Mouse (Mus musculus) frontal cortex, postnatal 14 days (tissue): Measurements from ENCODE around the gene Ccdc57.
"Not testable (repeated sequence)": the region's sequence is repeated elsewhere in the genome, so short reads cannot be mapped to it uniquely, and the experiment has no call there.

Experiments
- DNase-seq, 2 experiments: peaks; one replicate each; pipeline ENCODE4 v3.0.0; 2022; ENCODE audit warnings: low spot score in 2 of 2

The Ccdc57 gene

DNA sequence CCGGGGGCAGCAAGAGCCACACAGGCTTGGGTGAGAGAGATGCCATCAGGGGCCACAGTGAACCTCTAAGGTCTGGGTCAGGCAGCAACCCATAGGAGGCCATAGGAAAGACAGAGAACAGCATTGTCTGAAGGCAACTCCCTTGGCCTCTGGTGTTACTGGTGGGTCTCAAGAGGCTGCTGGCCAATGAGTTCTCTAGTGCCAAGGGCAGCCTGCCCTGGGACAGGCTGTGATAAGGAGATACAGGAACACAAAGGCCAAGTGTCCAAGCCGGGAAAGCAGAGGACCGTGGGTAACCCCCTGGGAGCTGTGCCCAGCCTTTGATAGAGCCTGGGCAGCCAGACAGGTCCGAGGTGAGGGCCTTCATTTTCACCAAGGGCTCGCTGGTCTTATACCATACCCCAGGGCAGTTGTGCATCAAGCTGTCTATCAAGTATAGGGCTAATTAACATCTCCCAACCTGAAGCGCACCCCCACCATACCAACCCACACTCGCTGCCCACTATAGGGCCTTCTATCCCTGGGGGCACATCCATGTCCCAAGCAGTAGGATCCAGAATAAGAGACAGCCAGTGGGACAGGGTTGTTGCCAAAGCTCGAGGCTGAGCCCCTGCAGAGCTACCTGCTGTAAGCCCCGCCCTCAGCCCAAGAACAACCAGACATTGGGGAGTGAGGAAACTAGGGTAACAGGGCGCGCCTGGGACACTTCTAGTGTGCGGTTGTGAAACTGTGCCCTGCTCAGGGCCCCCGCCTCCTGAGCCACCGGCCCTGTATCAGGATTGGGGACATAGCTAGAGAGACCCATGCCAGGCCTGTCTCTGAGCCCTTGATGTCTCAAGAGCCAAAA, 111.4 kb downstream of the Ccdc57 start:
- DNase-seq, result no peak

DNA sequence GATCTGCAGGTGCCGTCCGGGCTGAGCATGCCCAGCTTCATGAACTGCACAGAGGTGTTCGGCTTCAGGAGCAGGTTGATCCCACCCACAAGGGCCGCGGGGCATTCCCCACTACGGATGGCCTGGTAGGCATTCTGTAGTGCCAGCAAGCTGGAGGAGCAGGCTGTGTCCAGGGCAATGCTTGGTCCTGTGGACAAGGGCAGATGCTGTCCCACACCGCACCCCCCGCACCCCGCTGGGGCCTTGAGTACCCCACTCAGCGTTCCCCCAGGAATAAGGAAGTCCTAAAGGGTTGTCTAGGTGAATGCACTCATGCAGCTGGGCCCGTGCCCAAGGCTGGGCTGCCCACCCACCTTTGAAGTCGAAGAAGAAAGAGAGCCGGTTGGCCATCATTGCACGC, 112.1 kb downstream of the Ccdc57 start:
- no peak for DNase-seq

GRCm38 (mm10) chr11:120819556-120819955, 113.1 kb downstream of the Ccdc57 start:
- no peak for DNase-seq

- DNase-seq, result no peak
Measured at GRCm38 (mm10) chr11:120818251-120818650, 114.4 kb downstream of the Ccdc57 start.

GRCm38 (mm10) chr11:120817358-120817757, 115.3 kb downstream of the Ccdc57 start:
- no peak for DNase-seq

GRCm38 (mm10) chr11:120812068-120812467, 120.6 kb downstream of the Ccdc57 start:
- no peak for DNase-seq

DNA sequence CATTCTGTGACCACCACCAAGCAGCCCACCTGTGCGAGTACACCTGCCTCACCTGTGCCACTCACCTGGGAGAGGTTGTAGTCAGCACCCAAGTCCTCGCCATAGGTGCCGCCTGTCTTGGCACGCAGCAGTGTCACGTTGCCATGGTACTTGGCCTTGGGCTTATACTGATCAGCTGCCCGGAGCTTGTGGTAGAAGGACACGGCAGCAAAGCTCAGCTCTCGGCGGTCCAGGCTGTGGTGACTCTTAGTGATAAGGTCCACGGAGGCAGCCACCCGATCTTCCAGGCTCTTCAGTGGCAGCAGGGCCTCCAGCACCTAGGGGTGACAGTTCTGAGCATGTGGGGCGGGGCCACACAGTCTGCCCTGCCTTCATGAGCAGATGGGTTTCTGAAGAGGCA, 124.7 kb downstream of the Ccdc57 start:
- DNase-seq, result no peak

DNA sequence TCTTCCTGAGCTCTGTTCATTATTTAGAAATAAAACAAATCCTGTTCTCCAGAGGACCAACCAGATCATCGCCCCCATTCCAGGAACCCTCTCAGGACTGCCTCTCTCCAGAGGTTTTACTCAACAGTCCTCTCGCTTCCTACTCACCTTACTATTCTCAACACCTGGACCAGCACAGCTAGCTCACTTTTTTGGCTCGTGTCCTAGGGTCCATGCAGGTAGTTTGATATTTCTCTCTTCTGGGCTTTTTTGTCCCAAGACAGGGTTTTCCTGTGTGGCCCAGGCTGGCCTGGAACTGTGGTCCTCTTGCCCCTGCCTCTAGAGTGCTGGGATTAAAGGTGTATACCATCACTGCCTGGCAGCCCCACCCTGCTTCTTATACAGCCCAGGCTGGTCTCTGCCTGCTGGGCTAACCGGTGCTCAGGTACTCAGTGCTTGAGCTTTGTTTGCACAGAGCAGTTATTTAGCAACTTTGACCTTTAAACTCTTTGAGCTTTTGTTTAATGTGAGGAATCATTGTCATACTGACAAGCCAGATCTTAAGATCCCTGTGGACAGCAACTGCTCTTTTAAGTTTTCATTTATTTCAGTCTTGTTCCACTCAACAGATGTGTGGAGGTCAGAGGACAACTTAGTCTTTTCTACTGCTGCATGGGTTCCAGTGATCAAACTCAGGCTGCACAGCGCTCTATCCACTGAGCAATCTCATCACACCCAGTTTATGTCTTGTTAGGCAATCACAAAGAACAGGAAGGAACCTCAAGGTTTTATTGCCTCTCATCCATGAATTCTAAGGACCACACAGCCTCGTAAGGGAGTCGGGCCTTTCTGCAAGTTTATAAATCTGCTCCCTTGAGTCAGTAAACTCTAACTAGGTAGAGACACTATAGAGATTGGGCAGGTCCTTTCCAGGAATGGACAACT, 127.0 kb downstream of the Ccdc57 start:
- DNase-seq, result no peak

DNA sequence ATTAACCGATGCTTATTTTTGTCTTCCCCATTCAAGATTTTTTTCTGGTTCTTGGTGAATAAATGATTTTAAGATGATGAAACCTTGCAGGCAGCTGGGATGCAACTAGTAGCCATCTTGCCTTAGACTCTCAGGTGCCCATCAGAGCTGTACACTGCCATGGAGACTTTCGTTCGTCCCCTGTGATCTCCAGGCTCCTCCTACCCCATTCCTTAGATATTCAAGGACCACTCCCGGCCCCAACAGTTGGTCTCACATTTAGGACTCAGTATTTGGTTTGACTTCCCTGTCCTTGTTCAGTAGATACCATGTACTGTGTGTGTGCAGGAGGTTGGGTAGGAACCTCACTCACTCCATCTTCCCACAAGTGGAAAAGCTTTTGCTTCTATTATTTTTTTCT, 127.9 kb downstream of the Ccdc57 start:
- no peak for DNase-seq

GRCm38 (mm10) chr11:120804274-120804673, 128.4 kb downstream of the Ccdc57 start:
- no peak for DNase-seq

DNA sequence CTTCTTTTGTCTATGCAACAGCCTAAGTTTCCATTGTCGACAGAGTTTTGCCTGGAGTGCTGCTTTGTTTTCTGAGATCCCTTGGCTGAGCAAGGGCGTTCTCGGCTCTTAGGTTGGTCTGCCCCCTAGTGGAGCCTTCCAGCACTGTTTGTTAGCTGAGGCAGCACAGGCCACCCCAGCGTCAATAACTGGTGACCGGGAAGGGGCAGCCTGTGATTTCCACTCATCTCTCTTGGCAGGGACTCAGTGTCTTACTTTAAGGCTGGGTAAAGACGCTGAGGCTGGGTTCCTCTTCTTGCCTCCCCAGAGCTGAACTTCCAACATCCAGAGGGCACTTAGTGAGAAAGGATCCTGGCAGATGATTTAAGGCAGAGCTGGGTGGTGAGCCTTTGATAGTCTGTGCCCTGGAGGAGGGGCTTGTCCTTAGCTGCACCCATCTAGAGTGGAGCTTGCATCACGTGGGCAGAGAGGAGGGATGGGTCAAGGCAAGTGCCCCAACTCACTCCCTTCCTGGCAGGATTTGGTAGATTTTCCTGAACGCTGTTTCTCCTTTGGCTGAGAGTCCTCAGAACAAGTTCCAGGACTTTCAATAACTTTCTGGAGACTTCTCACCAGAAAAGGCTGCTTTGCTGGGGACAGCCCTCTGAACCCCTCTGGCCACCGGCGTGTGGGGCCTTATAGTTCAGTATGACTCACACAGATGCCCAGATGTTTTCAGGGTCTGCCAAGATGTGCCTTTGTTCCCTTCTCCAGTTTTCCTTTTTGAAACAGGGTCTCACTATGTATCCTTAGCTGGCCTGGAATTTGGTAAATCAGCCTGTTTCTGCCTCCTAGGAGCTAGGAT, 132.4 kb downstream of the Ccdc57 start:
- peak; percentile 67 to 82 for DNase-seq

DNA sequence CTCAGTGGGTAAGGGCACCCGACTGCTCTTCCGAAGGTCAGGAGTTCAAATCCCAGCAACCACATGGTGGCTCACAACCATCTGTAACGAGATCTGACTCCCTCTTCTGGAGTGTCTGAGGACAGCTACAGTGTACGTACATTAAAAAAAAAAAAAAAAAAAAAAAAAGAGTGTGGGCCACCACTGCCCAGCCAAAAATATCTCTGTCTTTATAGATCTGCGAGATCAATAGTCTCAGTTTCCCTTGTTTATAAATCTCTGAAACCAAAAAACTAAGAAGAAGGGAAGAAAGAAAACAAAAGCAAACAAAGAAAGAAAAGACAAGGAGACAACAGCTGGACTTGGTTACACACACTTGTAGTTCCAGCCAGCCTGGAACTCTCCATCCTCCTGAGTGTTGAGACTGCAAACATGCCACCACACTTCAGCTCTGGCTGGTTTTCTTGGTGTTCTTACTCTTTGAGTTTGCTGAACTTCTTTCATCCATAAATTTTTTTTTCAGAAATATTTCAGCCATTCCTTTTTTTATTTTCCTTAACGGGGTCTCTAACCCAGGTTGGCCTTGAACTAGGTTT, 133.3 kb downstream of the Ccdc57 start:
- DNase-seq, result no peak

GRCm38 (mm10) chr11:120798244-120798643, 134.4 kb downstream of the Ccdc57 start:
- no peak for DNase-seq

GRCm38 (mm10) chr11:120796614-120796946, 136.1 kb downstream of the Ccdc57 start:
- no peak for DNase-seq

GRCm38 (mm10) chr11:120795756-120796613, 136.7 kb downstream of the Ccdc57 start, which contains the start of gene Dus1l:
Gene Dus1l, minus strand, starts transcription at chr11:120796403.
- DNase-seq, result peak; percentile 92 to 96

DNA sequence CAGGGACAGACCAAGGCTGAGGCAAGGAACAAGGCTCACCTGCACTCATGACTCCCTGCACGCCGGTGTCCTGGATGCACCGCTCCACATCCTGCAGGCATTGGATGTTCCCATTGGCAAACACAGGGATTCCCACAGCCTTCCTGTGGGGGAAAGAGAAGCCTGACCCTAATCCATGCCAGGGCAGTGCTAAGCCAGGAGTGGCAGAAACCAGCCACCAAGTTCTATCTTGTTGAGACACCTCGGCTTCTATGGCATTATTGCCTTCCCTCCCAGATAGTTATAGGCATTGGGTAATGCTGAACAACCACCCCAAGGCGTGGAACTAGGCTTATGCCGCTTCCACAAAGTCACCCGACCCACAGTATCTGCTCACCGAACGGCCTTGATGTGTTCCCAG, 140.0 kb downstream of the Ccdc57 start:
- DNase-seq, result no peak

- no peak for DNase-seq
Measured at GRCm38 (mm10) chr11:120789810-120790209, 142.9 kb downstream of the Ccdc57 start.

- no peak for DNase-seq
Measured at GRCm38 (mm10) chr11:120789355-120789754, 143.3 kb downstream of the Ccdc57 start.

DNA sequence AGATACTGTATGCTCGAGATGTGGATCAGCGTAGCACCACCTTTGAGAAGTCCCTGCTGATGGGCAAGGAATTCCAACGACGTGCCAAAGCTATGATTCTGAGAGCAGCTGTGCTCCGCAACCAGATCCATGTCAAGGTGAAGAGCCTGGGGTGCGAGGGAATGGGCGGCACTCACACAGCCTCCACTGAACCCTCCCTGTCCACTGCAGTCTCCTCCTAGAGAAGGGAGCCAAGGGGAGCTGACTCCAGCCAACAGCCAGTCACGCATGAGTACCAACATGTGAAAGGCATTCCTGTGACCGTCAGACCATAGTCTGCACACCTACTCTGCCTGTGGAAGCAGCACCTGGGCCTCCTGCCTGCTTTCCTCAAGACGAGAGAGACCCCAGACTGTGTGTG, 144.2 kb downstream of the Ccdc57 start:
- not testable (repeated sequence) for DNase-seq

DNA sequence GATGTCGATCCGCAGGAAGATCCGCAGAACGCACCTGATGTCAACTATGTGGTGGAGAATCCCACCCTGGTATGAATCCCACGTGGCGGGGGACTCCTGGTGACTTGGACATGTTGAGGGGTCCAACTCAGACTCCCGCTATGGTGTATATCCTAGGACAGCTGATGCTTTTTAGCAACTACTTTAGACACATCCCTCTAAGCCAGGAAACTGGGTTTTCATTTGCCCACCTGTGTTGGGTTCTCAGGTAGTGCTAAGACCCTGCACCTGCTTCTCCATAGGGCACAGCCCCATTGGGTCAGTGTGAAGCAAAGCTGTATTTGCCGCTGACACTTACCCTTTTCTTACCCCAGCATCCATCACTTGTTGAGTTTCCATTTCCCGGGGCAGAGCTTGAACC, 147.5 kb downstream of the Ccdc57 start:
- DNase-seq, result no peak
